Mouse (Mus musculus) ES-E14 (cell line): ENCODE data around the gene Pde4d. TPM values are rescaled to one million over a fixed set of nuclear protein-coding genes. Genes with fewer than 3 reads are reported as not detected.

Experiments
- DNase-seq: peaks from one replicate; pipeline ENCODE4 v3.0.0-alpha.2; 2013; ENCODE audit warnings: low read depth, low spot score
- H3K27ac ChIP-seq: 2 replicates; pipeline ENCODE4 v1.5.1; 2012; ENCODE audit warnings: low read depth, mild to moderate bottlenecking, low read length, moderate library complexity, mixed read lengths; ENCODE audit not compliant: poor library complexity, insufficient read depth, severe bottlenecking
- H3K36me3 ChIP-seq: 2 replicates; pipeline ENCODE4 v1.6.1; 2012; ENCODE audit warnings: mild to moderate bottlenecking, low read length, moderate library complexity, mixed read lengths; ENCODE audit not compliant: control insufficient read depth, poor library complexity, insufficient read depth, severe bottlenecking
- H3K4me1 ChIP-seq, 2 experiments: fragments of 150-350 bp in 1 of 2; sonication (generic) in 1 of 2; 2 replicates each; pipeline ENCODE4 v1.6.1; 2012; ENCODE audit warnings: low read length in 2 of 2, mild to moderate bottlenecking in 1 of 2, mixed read lengths in 1 of 2; ENCODE audit not compliant: control insufficient read depth in 2 of 2, insufficient read depth in 2 of 2, poor library complexity in 1 of 2
- H3K4me3 ChIP-seq, 2 experiments: fragments of 150-350 bp in 1 of 2; sonication (generic) in 1 of 2; 2 replicates each; pipeline ENCODE4 v1.5.1; 2012; ENCODE audit warnings: low read length in 2 of 2, low read depth in 1 of 2, mild to moderate bottlenecking in 1 of 2, mixed read lengths in 1 of 2; ENCODE audit not compliant: insufficient read depth in 1 of 2, poor library complexity in 1 of 2, severe bottlenecking in 1 of 2
- H3K9ac ChIP-seq: 2 replicates; pipeline ENCODE4 v1.6.1; 2012; ENCODE audit warnings: low read depth, mild to moderate bottlenecking, low read length, mixed read lengths; ENCODE audit not compliant: poor library complexity, insufficient read depth, severe bottlenecking
- H3K9me3 ChIP-seq: fragments of 150-350 bp; sonication (generic); 2 replicates; pipeline ENCODE4 v1.6.1; 2012; ENCODE audit warnings: low read depth, mild to moderate bottlenecking, low read length; ENCODE audit not compliant: control insufficient read depth, insufficient read depth
- CHD2 ChIP-seq: IDR thresholded peaks from 2 replicates; pipeline ENCODE4 v1.6.1; 2014; ENCODE audit warnings: mild to moderate bottlenecking, low read depth, low read length, inconsistent platforms
- HCFC1 ChIP-seq: IDR thresholded peaks from 2 replicates; pipeline ENCODE4 v1.6.1; 2012; ENCODE audit warnings: low read length, inconsistent platforms, borderline replicate concordance; ENCODE audit not compliant: insufficient read depth
- MAFK ChIP-seq: IDR thresholded peaks from 2 replicates; pipeline ENCODE4 v1.6.1; 2014; ENCODE audit warnings: mild to moderate bottlenecking, low read depth, low read length, inconsistent platforms; ENCODE audit not compliant: insufficient read depth
- ZC3H11A ChIP-seq: IDR thresholded peaks from 2 replicates; pipeline ENCODE4 v1.6.1; 2012; ENCODE audit warnings: low read depth, mild to moderate bottlenecking, inconsistent platforms, low read length, borderline replicate concordance
- ZNF384 ChIP-seq: IDR thresholded peaks from 2 replicates; pipeline ENCODE4 v1.6.1; 2012; ENCODE audit warnings: low read depth, low read length, inconsistent platforms
- in situ Hi-C, 2 experiments: fragments of 600-800 bp; cut with MboI; formaldehyde crosslinking; loops; one replicate each; pipeline ENCODE4 v1.15.1; 2025; ENCODE audit warnings: low sequenced_read_pairs in 2 of 2, inconsistent platforms in 1 of 2; ENCODE audit not compliant: unreplicated experiment in 2 of 2
- total RNA-seq: library from RNA; depleted of rRNA; stranded (reverse); fragments of 300-350 nt; gene quantifications from 2 replicates; pipeline ENCODE4 v1.2.3, GENCODE M21; 2012

The Pde4d gene
- total RNA-seq, 1 experiment = 10.4 TPM

- in situ Hi-C loops = no loop called here
- H3K36me3 ChIP-seq = no peaks in the 10 kb centered on the region
- no peak overlapping the region for H3K9ac ChIP-seq
- no peak for TF ChIP-seq MAFK
- TF ChIP-seq CHD2 = no peak
- TF ChIP-seq ZC3H11A = no peak
- TF ChIP-seq HCFC1 = no peak
- no peak for TF ChIP-seq ZNF384
- H3K4me1 ChIP-seq = peaks cover 8 to 9% of the 10 kb centered on the region in 2 experiments
- H3K9me3 ChIP-seq = no peaks in the 10 kb centered on the region
- DNase-seq = no peak
- H3K27ac ChIP-seq = no peak overlapping the region
- no peak overlapping the region for H3K4me3 ChIP-seq
Measured at GRCm38 (mm10) chr13:109686906-109687305, 1237.2 kb downstream of the Pde4d start.

GRCm38 (mm10) chr13:109688195-109688594 lies 1238.4 kb downstream of the Pde4d start:
- Histone ChIP-seq H3K4me1 (peaks cover 2 to 6% of the 10 kb centered on the region in 2 experiments), H3K9ac (no peak overlapping the region), H3K4me3 (no peak overlapping the region), H3K9me3 (no peaks in the 10 kb centered on the region), H3K36me3 (no peaks in the 10 kb centered on the region), H3K27ac (no peak overlapping the region)
- DNase-seq = no peak
- in situ Hi-C loops = no loop called here
- no peak for TF ChIP-seq CHD2
- TF ChIP-seq ZNF384 = no peak
- no peak for TF ChIP-seq ZC3H11A
- no peak for TF ChIP-seq MAFK

GRCm38 (mm10) chr13:109689176-109689575 lies 1239.4 kb downstream of the Pde4d start:
- Histone ChIP-seq H3K27ac (no peak overlapping the region), H3K9me3 (no peaks in the 10 kb centered on the region), H3K36me3 (no peaks in the 10 kb centered on the region), H3K4me3 (no peak overlapping the region), H3K4me1 (peaks cover 0 to 6% of the 10 kb centered on the region in 2 experiments; a peak in 2 of 4 replicates), H3K9ac (no peak overlapping the region)
- in situ Hi-C loops = no loop called here
- TF ChIP-seq MAFK (0 out of 2 replicates have a peak, but pooled peaks have one; percentile 15), HCFC1 (no peak)
- DNase-seq = no peak

- H3K9me3 ChIP-seq = no peaks in the 10 kb centered on the region
- no peak for DNase-seq
- TF ChIP-seq HCFC1 = no peak
- TF ChIP-seq CHD2 = no peak
- no peak for TF ChIP-seq ZC3H11A
- no peak for TF ChIP-seq MAFK
- TF ChIP-seq ZNF384 = no peak
- no peaks in the 10 kb centered on the region for H3K36me3 ChIP-seq
- H3K4me3 ChIP-seq = no peak overlapping the region
- no peak overlapping the region for H3K9ac ChIP-seq
- H3K27ac ChIP-seq = no peak overlapping the region
- no peaks in the 10 kb centered on the region for H3K4me1 ChIP-seq
- in situ Hi-C loops = no loop called here
Measured at GRCm38 (mm10) chr13:109690558-109690957, 1240.8 kb downstream of the Pde4d start.

- Histone ChIP-seq H3K4me3 (no peak overlapping the region), H3K9ac (no peak overlapping the region), H3K4me1 (no peaks in the 10 kb centered on the region), H3K9me3 (no peaks in the 10 kb centered on the region), H3K27ac (no peak overlapping the region), H3K36me3 (no peaks in the 10 kb centered on the region)
- TF ChIP-seq ZC3H11A (no peak), HCFC1 (no peak), MAFK (no peak), ZNF384 (no peak), CHD2 (no peak)
- in situ Hi-C loops = no loop called here
- DNase-seq = no peak
Measured at GRCm38 (mm10) chr13:109692851-109693250, 1243.1 kb downstream of the Pde4d start.
